ENCODE assay signal across 7 mouse cellular contexts in genomic region chr7:137085969-137086606, GRCm38 (mm10).
DNase-seq lines count a peak whose midpoint lies in the region; ATAC-seq lines count a peak whose summit lies in the region.

No protein-coding gene starts in this region.

- peak overlapping the region; percentile 16; the same call in 1 of the 2 replicates for H3K4me2 ChIP-seq in heart, embryonic 16.5 days (ENCODE audit: low read depth, low read length)
- H3K4me2 ChIP-seq in neural tube, embryonic 13.5 days = 0 out of 2 replicates have a peak overlapping the region, but pooled peaks have one; percentile 0

- H3K27me3 ChIP-seq in heart, embryonic 16.5 days (ENCODE audit: control insufficient read depth, insufficient read depth, low read length) = no peaks in the 10 kb centered on the region
- peaks cover 13% of the 10 kb centered on the region for H3K27me3 ChIP-seq in neural tube, embryonic 13.5 days

- H3K4me1 ChIP-seq in heart, embryonic 16.5 days (ENCODE audit: control insufficient read depth, insufficient read depth, low read length) = peaks cover 15% of the 10 kb centered on the region
- peaks cover 45% of the 10 kb centered on the region for H3K4me1 ChIP-seq in neural tube, embryonic 13.5 days (replicated peaks)

- no peak overlapping the region for H3K4me3 ChIP-seq in heart, embryonic 16.5 days (ENCODE audit: low read length)
- H3K4me3 ChIP-seq in neural tube, embryonic 13.5 days = no peak overlapping the region

- H3K9me3 ChIP-seq in heart, embryonic 16.5 days (replicated peaks; ENCODE audit: control insufficient read depth, low read length) = no peaks in the 10 kb centered on the region
- no peaks in the 10 kb centered on the region for H3K9me3 ChIP-seq in neural tube, embryonic 13.5 days

- 30% methylated on average over 14 of the region's 14 CpGs for WGBS in heart, embryonic 16.5 days
- 28% methylated on average over 14 of the region's 14 CpGs for WGBS in neural tube, embryonic 13.5 days

- H3K9ac ChIP-seq in heart, embryonic 16.5 days (ENCODE audit: low read length) = 0 out of 2 replicates have a peak overlapping the region, but pooled peaks have one; percentile 12
- H3K9ac ChIP-seq in neural tube, embryonic 13.5 days = no peak overlapping the region

- ATAC-seq in heart, embryonic 16.5 days (replicated peaks; ENCODE audit: extremely low read depth, insufficient read depth, low FRiP score) = peak; percentile 63
- 0 out of 2 replicates have a peak, but pooled peaks have one; percentile 43 for ATAC-seq in neural tube, embryonic 13.5 days (ENCODE audit: low read depth)
- no peak for ATAC-seq in erythroid progenitor cell, adult 5-6 weeks (replicated peaks; ENCODE audit: low FRiP score, poor library complexity, severe bottlenecking)

- DNase-seq in adrenal gland, adult 2 months = peak; percentile 88
- DNase-seq in embryo, embryonic 11 days = peak; percentile 42
- peak; percentile 80 to 86 for DNase-seq in kidney, postnatal 36 days
- no peak for DNase-seq in left cerebral cortex, adult 11 months (ENCODE audit: low spot score)

- peak overlapping the region; percentile 56 for H3K27ac ChIP-seq in heart, embryonic 16.5 days (ENCODE audit: low read length)
- peak overlapping the region; percentile 71 for H3K27ac ChIP-seq in neural tube, embryonic 13.5 days (replicated peaks)

- no peaks in the 10 kb centered on the region for H3K36me3 ChIP-seq in heart, embryonic 16.5 days (ENCODE audit: control insufficient read depth, insufficient read depth)
- no peaks in the 10 kb centered on the region for H3K36me3 ChIP-seq in neural tube, embryonic 13.5 days
